ENCODE assay signal across 14 mouse cellular contexts in genomic region chr12:70118721-70119345, GRCm38 (mm10). TPM values are rescaled to one million over a fixed set of nuclear protein-coding genes. Genes with fewer than 3 reads are reported as not detected.
DNase-seq lines count a peak whose midpoint lies in the region; TF ChIP-seq lines count a peak whose summit lies in the region.
"Had no signal": no experiment of that assay in that cellular context is flagged by ENCODE, and none has a peak within 500 bp of the region (broad histone marks: within the 10 kb centered on the region; RNA-seq: fewer than 3 reads in every experiment).

No protein-coding gene starts in this region.

- intact Hi-C loops in gastrocnemius, adult 2 months (cut with DNase I): no loop called here
- intact Hi-C loops in left cerebral cortex, adult 2 months (cut with DNase I): loop anchor here (10.0 kb wide), 1 partner anchor 286 kb away; no protein-coding TSS in a partner anchor

- peaks cover 3% of the 10 kb centered on the region; the same call in 1 of the 2 replicates for H3K4me1 ChIP-seq in cortical plate, adult 2 months (ENCODE audit: control insufficient read depth, insufficient read depth, low read length)
- H3K4me1 ChIP-seq: heart, embryonic 10.5 days had no signal

- peak; percentile 52 for TF ChIP-seq CTCF in gastrocnemius, adult 2 months (IDR thresholded peaks at IDR 0.05)
- peak; percentile 29; the same call in 1 of the 2 replicates for TF ChIP-seq CTCF in cortical plate, adult 2 months (IDR thresholded peaks at IDR 0.05; ENCODE audit: extremely low read depth, insufficient read depth, low read length)
- peak; percentile 10; the same call in 1 of the 2 replicates for TF ChIP-seq CTCF in left cerebral cortex, adult 2 months (IDR thresholded peaks at IDR 0.05)

- no peak overlapping the region for H3K27ac ChIP-seq in gastrocnemius, adult 2 months
- H3K27ac ChIP-seq in cortical plate, adult 2 months (ENCODE audit: insufficient read depth, low read length): no peak overlapping the region
- H3K27ac ChIP-seq in left cerebral cortex, adult 2 months: peak overlapping the region; percentile 60
- H3K27ac ChIP-seq: heart, embryonic 10.5 days had no signal

- DNase-seq in gastrocnemius, adult 2 months: no peak
- no peak for DNase-seq in gastrocnemius, postnatal 4 days (ENCODE audit: low spot score in 2 of 2)
- DNase-seq in brain, adult 2 months (ENCODE audit: low read depth, low spot score): peak; percentile 94
- peak; percentile 44 to 52 for DNase-seq in left cerebral cortex, adult 2 months (ENCODE audit: extremely low spot score in 1 of 2, low spot score in 2 of 2)
- no peak for DNase-seq in testis, postnatal 10 days (ENCODE audit: low spot score)
- no peak for DNase-seq in thymus, postnatal 4 days
- no peak for DNase-seq in urinary bladder, postnatal 14 days (ENCODE audit: low spot score)
- DNase-seq: kidney, postnatal 36 days; lung, adult 18-20 months had no signal

- no peak for TF ChIP-seq POLR2A in cortical plate, adult 2 months (IDR thresholded peaks at IDR 0.05; ENCODE audit: extremely low read depth, insufficient read depth, low read length)

- H3K4me3 ChIP-seq in gastrocnemius, adult 2 months: no peak overlapping the region
- H3K4me3 ChIP-seq in cortical plate, adult 2 months (ENCODE audit: insufficient read depth, low read length): no peak overlapping the region
- no peak overlapping the region for H3K4me3 ChIP-seq in left cerebral cortex, adult 2 months
- H3K4me3 ChIP-seq: heart, embryonic 10.5 days; myocyte had no signal

RNA-seq across cellular contexts. Expression of gene Nin, which starts 5.3 kb away (rescaled TPM):
- total RNA-seq in gastrocnemius, adult 2 months (2021): 10 to 100 TPM; 23.6 to 24.6 TPM
- total RNA-seq in gastrocnemius, postnatal 4 days (2021): 10 to 100 TPM; 36.7 to 39.8 TPM
- 31.2 and 31.6 TPM in 2 replicates for polyA plus RNA-seq in cortical plate, adult 2 months (2012; rRNA removed)
- total RNA-seq in left cerebral cortex, adult 2 months (2021): 10 to 100 TPM; 67.4 to 82.6 TPM

RNA-seq across cellular contexts. Expression of gene Abhd12b, which starts 35.1 kb away (rescaled TPM):
- not detected for total RNA-seq in gastrocnemius, adult 2 months (2021)
- total RNA-seq in gastrocnemius, postnatal 4 days (2021): not detected
- 0.33 and 1.1 TPM in 2 replicates for polyA plus RNA-seq in cortical plate, adult 2 months (2012; rRNA removed)
- under 1 TPM; 0.14 to 0.37 TPM for total RNA-seq in left cerebral cortex, adult 2 months (2021)
- polyA plus RNA-seq: embryonic facial prominence, embryonic 11.5 days; heart, embryonic 10.5 days; myocyte; spleen, adult 2 months had no signal

Comparison
In these comparisons a context has a peak if more than half of its experiments do, and no peak if none do; other contexts are left out.
1. DNase-seq: peak in brain, adult 2 months (single experiment) and left cerebral cortex, adult 2 months (2 of 2); none in gastrocnemius, adult 2 months (single experiment), gastrocnemius, postnatal 4 days (0 of 2), testis, postnatal 10 days (single experiment), thymus, postnatal 4 days (single experiment) and urinary bladder, postnatal 14 days (single experiment).
2. Peak in every context shown above with its lines, with median percentiles within 50 percentile points of each other: CTCF ChIP-seq.